In the genomic region with DNA sequence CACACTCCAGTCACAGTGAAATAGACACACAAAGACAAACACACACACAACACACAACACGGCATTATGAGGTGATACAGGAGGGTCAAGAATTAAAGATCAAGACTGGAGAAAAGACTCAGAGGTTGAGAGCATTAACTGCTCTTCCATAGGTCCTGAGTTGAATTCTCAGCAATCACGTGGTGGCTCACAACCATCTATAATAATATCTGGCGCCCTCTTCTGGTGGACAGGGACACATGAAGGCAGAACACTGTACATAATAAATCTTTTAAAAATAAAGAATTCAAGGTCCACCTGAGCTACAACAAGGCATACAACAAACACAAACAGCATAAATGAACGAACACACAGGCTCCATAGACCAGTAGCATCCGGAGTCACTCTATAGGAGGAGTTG, we compare ENCODE assay signal across 1 mouse cellular context.
TF ChIP-seq lines count a peak whose summit lies in the region.

No protein-coding gene starts in this region.

TF ChIP-seq in MEL, 35 proteins besides CTCF, POLR2A, EP300 and RAD21 (continued from another document):
- TF ChIP-seq MAX (IDR thresholded peaks at IDR 0.05; ENCODE audit: low read length): 0 out of 2 replicates have a peak, but pooled peaks have one; percentile 15
